Mouse (Mus musculus) CH12.LX (cell line): Measurements from ENCODE around the gene Ap5b1. TPM values are rescaled to one million over a fixed set of nuclear protein-coding genes. Genes with fewer than 3 reads are reported as not detected.

Source experiments
- DNase-seq: peaks from one replicate; pipeline ENCODE4 v3.0.0-alpha.2; 2013; ENCODE audit errors: extremely low read depth
- H3K27ac ChIP-seq: 2 replicates; pipeline ENCODE4 v1.5.1; 2012; ENCODE audit warnings: low read depth, mild to moderate bottlenecking, control low read depth, moderate library complexity; ENCODE audit not compliant: insufficient read depth
- H3K27me3 ChIP-seq: replicated peaks from 2 replicates; pipeline ENCODE3; 2012; ENCODE audit warnings: inconsistent platforms
- H3K36me3 ChIP-seq, 2 experiments: replicated peaks in 1 of 2; 2 replicates each; pipeline versions ENCODE3 to v1.6.1; 2012; ENCODE audit warnings: inconsistent platforms in 1 of 2, low read length in 1 of 2, mild to moderate bottlenecking in 1 of 2, mixed read lengths in 1 of 2, moderate library complexity in 1 of 2; ENCODE audit not compliant: control insufficient read depth in 1 of 2, insufficient read depth in 1 of 2
- H3K4me1 ChIP-seq, 2 experiments: 2 replicates each; pipeline ENCODE4 v1.6.1; 2012; ENCODE audit warnings: inconsistent platforms in 1 of 2, moderate library complexity in 1 of 2; ENCODE audit not compliant: insufficient read depth in 2 of 2, control insufficient read depth in 1 of 2
- H3K4me2 ChIP-seq: 2 replicates; pipeline ENCODE4 v1.6.1; 2012; ENCODE audit warnings: low read depth, mild to moderate bottlenecking, control low read depth; ENCODE audit not compliant: poor library complexity, insufficient read depth, severe bottlenecking
- H3K4me3 ChIP-seq, 3 experiments: fragments of 150-350 bp in 1 of 3; sonication (generic) in 1 of 3; replicated peaks in 1 of 3; 2 replicates each; pipeline versions ENCODE3 to v1.5.1; 2011 to 2012; ENCODE audit warnings: low read depth in 2 of 3, low read length in 2 of 3, mild to moderate bottlenecking in 2 of 3, moderate library complexity in 2 of 3, control low read depth in 1 of 3, improper control_type of control experiment in 1 of 3, inconsistent platforms in 1 of 3, mixed read lengths in 1 of 3; ENCODE audit not compliant: poor library complexity in 1 of 3
- H3K79me2 ChIP-seq: replicated peaks from 2 replicates; pipeline ENCODE4 v1.6.1; 2012; ENCODE audit warnings: mild to moderate bottlenecking, moderate library complexity; ENCODE audit not compliant: control insufficient read depth, poor library complexity, insufficient read depth, severe bottlenecking; ENCODE audit errors: extremely low read depth
- H3K9ac ChIP-seq: 2 replicates; pipeline ENCODE4 v1.6.1; 2012; ENCODE audit warnings: low read depth, mild to moderate bottlenecking, control low read depth, moderate library complexity; ENCODE audit not compliant: insufficient read depth
- H3K9me3 ChIP-seq: replicated peaks from 2 replicates; pipeline ENCODE3; 2012; ENCODE audit warnings: low read length, inconsistent platforms, mixed read lengths
- BHLHE40 ChIP-seq: IDR thresholded peaks from 2 replicates; pipeline ENCODE4 v1.6.1; 2011; ENCODE audit warnings: mild to moderate bottlenecking, low read depth, low read length, improper control_type of control experiment
- CHD2 ChIP-seq: IDR thresholded peaks from 2 replicates; pipeline ENCODE4 v1.6.1; 2011; ENCODE audit warnings: low read length, improper control_type of control experiment
- CTCF ChIP-seq, 2 experiments: IDR thresholded peaks in 1 of 2; conservative IDR thresholded peaks in 1 of 2; 2 replicates each; pipeline ENCODE4 v1.5.1; 2011 to 2012; ENCODE audit warnings: low read depth in 2 of 2, low read length in 2 of 2, improper control_type of control experiment in 1 of 2, inconsistent platforms in 1 of 2, mild to moderate bottlenecking in 1 of 2, moderate library complexity in 1 of 2
- EP300 ChIP-seq: IDR thresholded peaks from 2 replicates; pipeline ENCODE4 v1.6.1; 2011; ENCODE audit warnings: low read length, improper control_type of control experiment
- ETS1 ChIP-seq: conservative IDR thresholded peaks from 2 replicates; pipeline ENCODE4 v1.6.1; 2012; ENCODE audit warnings: low read depth, mild to moderate bottlenecking, inconsistent platforms, low read length, improper control_type of control experiment, moderate library complexity
- GABPA ChIP-seq: IDR thresholded peaks from 2 replicates; pipeline ENCODE4 v1.6.1; 2012; ENCODE audit warnings: low read depth, low read length, improper control_type of control experiment, inconsistent platforms; ENCODE audit not compliant: insufficient replicate concordance
- HCFC1 ChIP-seq: IDR thresholded peaks from 2 replicates; pipeline ENCODE4 v1.6.1; 2012; ENCODE audit warnings: low read depth, mild to moderate bottlenecking, inconsistent platforms, low read length, improper control_type of control experiment
- IRF4 ChIP-seq: IDR thresholded peaks from 2 replicates; pipeline ENCODE4 v1.6.1; 2014; ENCODE audit warnings: low read depth, mild to moderate bottlenecking, inconsistent platforms, low read length, improper control_type of control experiment
- JUN ChIP-seq: IDR thresholded peaks from 2 replicates; pipeline ENCODE4 v1.6.1; 2011; ENCODE audit warnings: low read depth, mild to moderate bottlenecking, low read length, improper control_type of control experiment, moderate library complexity; ENCODE audit not compliant: insufficient read depth
- JUND ChIP-seq: conservative IDR thresholded peaks from 2 replicates; pipeline ENCODE4 v1.6.1; 2011; ENCODE audit warnings: low read depth, low read length, improper control_type of control experiment
- MAFK ChIP-seq: IDR thresholded peaks from 2 replicates; pipeline ENCODE4 v1.6.1; 2011; ENCODE audit warnings: low read length, improper control_type of control experiment; ENCODE audit not compliant: insufficient replicate concordance
- MAX ChIP-seq: IDR thresholded peaks from 2 replicates; pipeline ENCODE4 v1.6.1; 2011; ENCODE audit warnings: low read length, improper control_type of control experiment
- MEF2A ChIP-seq: IDR thresholded peaks from 2 replicates; pipeline ENCODE4 v1.6.1; 2014; ENCODE audit warnings: low read depth, mild to moderate bottlenecking, inconsistent platforms, low read length, improper control_type of control experiment, borderline replicate concordance
- MYC ChIP-seq: IDR thresholded peaks from 2 replicates; pipeline ENCODE4 v1.6.1; 2011; ENCODE audit warnings: low read depth, mild to moderate bottlenecking, improper control_type of control experiment, low read length
- NELFE ChIP-seq: IDR thresholded peaks from 2 replicates; pipeline ENCODE4 v1.6.1; 2011; ENCODE audit warnings: low read depth, low read length, improper control_type of control experiment
- PAX5 ChIP-seq: IDR thresholded peaks from 2 replicates; pipeline ENCODE4 v1.6.1; 2012; ENCODE audit warnings: low read length, inconsistent platforms, mixed read lengths
- POLR2A ChIP-seq: IDR thresholded peaks from 2 replicates; pipeline ENCODE4 v1.6.1; 2011; ENCODE audit warnings: low read depth, mild to moderate bottlenecking, improper control_type of control experiment, low read length
- RAD21 ChIP-seq: IDR thresholded peaks from 2 replicates; pipeline ENCODE4 v1.6.1; 2011; ENCODE audit warnings: low read depth, mild to moderate bottlenecking, low read length, improper control_type of control experiment, moderate library complexity
- RCOR1 ChIP-seq: conservative IDR thresholded peaks from 2 replicates; pipeline ENCODE4 v1.6.1; 2012; ENCODE audit warnings: low read depth, mild to moderate bottlenecking, inconsistent platforms, low read length, improper control_type of control experiment
- TBP ChIP-seq: conservative IDR thresholded peaks from 2 replicates; pipeline ENCODE4 v1.6.1; 2011; ENCODE audit warnings: low read depth, low read length, improper control_type of control experiment
- TCF12 ChIP-seq: IDR thresholded peaks from 2 replicates; pipeline ENCODE4 v1.6.1; 2014; ENCODE audit warnings: low read depth, mild to moderate bottlenecking, inconsistent platforms, low read length, improper control_type of control experiment
- UBTF ChIP-seq: IDR thresholded peaks from 2 replicates; pipeline ENCODE4 v1.6.1; 2012; ENCODE audit warnings: low read depth, mild to moderate bottlenecking, inconsistent platforms, low read length, improper control_type of control experiment, moderate library complexity
- USF1 ChIP-seq: IDR thresholded peaks from 2 replicates; pipeline ENCODE4 v1.6.1; 2014; ENCODE audit warnings: low read depth, mild to moderate bottlenecking, inconsistent platforms, low read length, improper control_type of control experiment
- ZC3H11A ChIP-seq: IDR thresholded peaks from 2 replicates; pipeline ENCODE4 v1.6.1; 2012; ENCODE audit warnings: low read depth, mild to moderate bottlenecking, inconsistent platforms, low read length, improper control_type of control experiment
- ZKSCAN1 ChIP-seq: IDR thresholded peaks from 2 replicates; pipeline ENCODE4 v1.6.1; 2012; ENCODE audit warnings: low read depth, inconsistent platforms, low read length, improper control_type of control experiment, borderline replicate concordance
- ZMIZ1 ChIP-seq: IDR thresholded peaks from 2 replicates; pipeline ENCODE4 v1.6.1; 2012; ENCODE audit warnings: low read depth, mild to moderate bottlenecking, inconsistent platforms, low read length, improper control_type of control experiment
- ZNF384 ChIP-seq: IDR thresholded peaks from 2 replicates; pipeline ENCODE4 v1.6.1; 2012; ENCODE audit warnings: low read depth, low read length, improper control_type of control experiment, inconsistent platforms
- dilution Hi-C: fragments of 300-500 bp; cut with MboI; formaldehyde crosslinking; loops from 2 replicates; pipeline ENCODE4 v1.14.3; 2020; ENCODE audit warnings: low sequenced_read_pairs; ENCODE audit not compliant: extremely low pct_unique_long_range_greater_than_20kb, extremely low pct_ligation_motif_present
- in situ Hi-C: fragments of 300-500 bp; cut with MboI; formaldehyde crosslinking; loops from 3 replicates; pipeline ENCODE4 v1.14.3; 2019; ENCODE audit warnings: low sequenced_read_pairs, low pct_ligation_motif_present, low pct_unique_long_range_greater_than_20kb, mixed read lengths
- polyA plus RNA-seq: library from polyadenylated mRNA; unstranded; fragments of >175 nt; gene quantifications from 2 replicates; pipeline ENCODE4 v1.2.1, GENCODE M21; 2012; ENCODE audit warnings: low read depth; ENCODE audit not compliant: insufficient read length
- total RNA-seq, 2 experiments: library from RNA; depleted of rRNA; stranded (reverse); fragments of 300-350 nt in 1 of 2; fragments of >200 nt in 1 of 2; gene quantifications; 2 replicates each; pipeline ENCODE4 v1.2.3; 2012 to 2014

The Ap5b1 gene
- total and polyA plus RNA-seq, 3 experiments, result 3.6 to 9.6 (median 8.5) TPM

DNA sequence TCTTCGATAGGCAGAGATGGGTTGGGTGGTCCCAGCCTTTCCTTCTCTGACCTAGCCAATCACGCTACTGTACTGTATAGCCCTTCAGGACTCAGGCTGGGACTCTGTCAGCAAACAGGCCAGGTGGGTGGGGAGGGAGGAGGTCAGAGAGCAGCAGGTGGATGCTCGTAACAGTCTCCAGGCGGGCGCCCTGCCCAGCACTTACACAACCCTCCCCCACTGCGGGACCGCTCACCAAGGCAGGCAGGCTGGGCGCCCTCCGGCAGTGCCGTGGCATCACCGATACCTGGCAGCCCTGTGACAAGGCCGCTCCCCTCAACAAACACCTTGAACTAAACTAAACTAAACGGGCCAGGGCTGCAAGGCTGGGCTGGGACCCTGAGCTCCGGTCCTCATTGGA, 13.6 kb upstream of the Ap5b1 start:
- no peak for DNase-seq
- TF ChIP-seq USF1 (no peak), RAD21 (no peak), TCF12 (no peak), MAX (no peak), UBTF (no peak), NELFE (no peak), HCFC1 (no peak), ZC3H11A (no peak), BHLHE40 (no peak), IRF4 (no peak), JUN (no peak), CTCF (conservative IDR thresholded peaks at IDR 0.05 in 1 of 2, IDR thresholded peaks at IDR 0.05 in 1 of 2; ENCODE audit: low read depth in 2 of 2, low read length in 2 of 2) (no peak), RCOR1 (no peak), PAX5 (no peak), GABPA (no peak), ZKSCAN1 (no peak), ZNF384 (no peak), ETS1 (no peak), CHD2 (no peak)
- Histone ChIP-seq H3K9ac (no peak overlapping the region), H3K4me2 (no peak overlapping the region), H3K4me3 (no peak overlapping the region), H3K27me3 (peaks cover 68% of the 10 kb centered on the region), H3K79me2 (no peaks in the 10 kb centered on the region), H3K9me3 (no peaks in the 10 kb centered on the region), H3K36me3 (no peaks in the 10 kb centered on the region), H3K27ac (no peak overlapping the region), H3K4me1 (peaks cover 0 to 7% of the 10 kb centered on the region in 2 experiments; a peak in 2 of 4 replicates)
- in situ Hi-C loops (no loop called here), dilution Hi-C loops (no loop called here)

DNA sequence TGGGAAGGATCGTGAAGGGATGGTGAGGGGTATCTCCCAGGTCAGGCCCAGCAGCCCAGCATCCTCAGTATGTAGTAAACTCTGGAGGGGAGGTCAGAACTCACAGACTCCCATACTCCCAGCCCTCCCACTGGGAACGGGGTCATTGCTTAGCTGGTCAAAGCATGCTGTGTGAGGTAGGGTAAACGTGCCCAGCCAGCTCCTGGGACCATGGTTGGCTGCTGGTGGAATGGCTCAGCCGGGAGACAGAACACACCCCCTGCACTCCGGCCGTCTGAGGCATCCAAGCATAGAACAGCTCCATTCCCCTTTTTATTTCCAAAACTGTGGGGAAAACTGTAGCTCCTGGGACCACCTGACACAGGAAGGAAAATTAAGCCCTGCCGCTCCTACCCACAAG, 9.7 kb upstream of the Ap5b1 start:
- DNase-seq, result no peak
- TF ChIP-seq MAX (no peak), ZC3H11A (no peak), TCF12 (no peak), EP300 (no peak), IRF4 (no peak), ZNF384 (no peak), POLR2A (no peak), ZKSCAN1 (no peak), ZMIZ1 (no peak), HCFC1 (no peak), JUND (no peak), TBP (no peak), MEF2A (no peak), MAFK (no peak), CHD2 (no peak), USF1 (no peak), GABPA (no peak), NELFE (no peak), MYC (no peak)
- H3K9me3 ChIP-seq, result peaks cover 18% of the 10 kb centered on the region
- H3K9ac ChIP-seq, result no peak overlapping the region
- H3K79me2 ChIP-seq, result no peaks in the 10 kb centered on the region
- no peak overlapping the region for H3K4me3 ChIP-seq
- no peak overlapping the region for H3K4me2 ChIP-seq
- in situ Hi-C loops, result no loop called here
- H3K27ac ChIP-seq, result no peak overlapping the region
- no peaks in the 10 kb centered on the region for H3K36me3 ChIP-seq
- H3K27me3 ChIP-seq, result peaks cover 79% of the 10 kb centered on the region
- no peaks in the 10 kb centered on the region; a peak in 1 of 4 replicates for H3K4me1 ChIP-seq
- dilution Hi-C loops, result no loop called here
